Mouse (Mus musculus) kidney, adult 11 months (tissue): ENCODE results near the gene Zfp827.

Source experiments
- DNase-seq: peaks from one replicate; pipeline ENCODE4 v3.0.0; 2022

Gene Zfp827

GRCm38 (mm10) chr8:79161172-79161778 is 133.0 kb downstream of the Zfp827 start:
- no peak for DNase-seq

GRCm38 (mm10) chr8:79162533-79163308 is 134.5 kb downstream of the Zfp827 start:
- peak; percentile 96 for DNase-seq

GRCm38 (mm10) chr8:79164336-79164735 is 136.1 kb downstream of the Zfp827 start:
- no peak for DNase-seq

GRCm38 (mm10) chr8:79165276-79165675 is 137.0 kb downstream of the Zfp827 start:
- DNase-seq: no peak

- no peak for DNase-seq
Measured at GRCm38 (mm10) chr8:79173606-79174005, 145.4 kb downstream of the Zfp827 start.

- DNase-seq: no peak
Measured at GRCm38 (mm10) chr8:79175991-79176390, 147.8 kb downstream of the Zfp827 start.

- DNase-seq: no peak
Measured at GRCm38 (mm10) chr8:79179678-79180077, 151.4 kb downstream of the Zfp827 start.

- DNase-seq: no peak
Measured at GRCm38 (mm10) chr8:79185488-79185887, 157.3 kb downstream of the Zfp827 start.

- no peak for DNase-seq
Measured at GRCm38 (mm10) chr8:79190071-79190470, 161.8 kb downstream of the Zfp827 start.

GRCm38 (mm10) chr8:79196481-79196880 is 168.2 kb downstream of the Zfp827 start:
- no peak for DNase-seq

- no peak for DNase-seq
Measured at GRCm38 (mm10) chr8:79198675-79199074, 170.4 kb downstream of the Zfp827 start.

- no peak for DNase-seq
Measured at GRCm38 (mm10) chr8:79201446-79202147, 173.4 kb downstream of the Zfp827 start.

- DNase-seq: peak; percentile 32
Measured at GRCm38 (mm10) chr8:79206895-79207294, 178.7 kb downstream of the Zfp827 start.

GRCm38 (mm10) chr8:79208181-79208580 is 179.9 kb downstream of the Zfp827 start:
- DNase-seq: no peak

- peak; percentile 36 for DNase-seq
Measured at GRCm38 (mm10) chr8:79208691-79209640, 180.7 kb downstream of the Zfp827 start.

GRCm38 (mm10) chr8:79209641-79210358 is 181.6 kb downstream of the Zfp827 start:
- no peak for DNase-seq

- DNase-seq: no peak
Measured at GRCm38 (mm10) chr8:79211630-79212029, 183.4 kb downstream of the Zfp827 start.

- no peak for DNase-seq
Measured at GRCm38 (mm10) chr8:79222106-79222751, 194.0 kb downstream of the Zfp827 start.

- no peak for DNase-seq
Measured at GRCm38 (mm10) chr8:79222752-79223141, 194.5 kb downstream of the Zfp827 start.

GRCm38 (mm10) chr8:79224363-79224762 is 196.1 kb downstream of the Zfp827 start:
- no peak for DNase-seq

GRCm38 (mm10) chr8:79225586-79225985 is 197.3 kb downstream of the Zfp827 start:
- no peak for DNase-seq
